Mouse (Mus musculus): ENCODE measurements around the gene Tceal7. TPM values are rescaled to one million over a fixed set of nuclear protein-coding genes. Genes with fewer than 3 reads are reported as not detected.
"Not testable (repeated sequence)": the region's sequence is repeated elsewhere in the genome, so short reads cannot be mapped to it uniquely, and the experiment has no call there.

The Tceal7 gene
- 2.3 and 4.6 TPM in 2 replicates for polyA plus RNA-seq (2014; fragmentation: Nextera tagmentation; extraction: Ambion mirVana)

DNA sequence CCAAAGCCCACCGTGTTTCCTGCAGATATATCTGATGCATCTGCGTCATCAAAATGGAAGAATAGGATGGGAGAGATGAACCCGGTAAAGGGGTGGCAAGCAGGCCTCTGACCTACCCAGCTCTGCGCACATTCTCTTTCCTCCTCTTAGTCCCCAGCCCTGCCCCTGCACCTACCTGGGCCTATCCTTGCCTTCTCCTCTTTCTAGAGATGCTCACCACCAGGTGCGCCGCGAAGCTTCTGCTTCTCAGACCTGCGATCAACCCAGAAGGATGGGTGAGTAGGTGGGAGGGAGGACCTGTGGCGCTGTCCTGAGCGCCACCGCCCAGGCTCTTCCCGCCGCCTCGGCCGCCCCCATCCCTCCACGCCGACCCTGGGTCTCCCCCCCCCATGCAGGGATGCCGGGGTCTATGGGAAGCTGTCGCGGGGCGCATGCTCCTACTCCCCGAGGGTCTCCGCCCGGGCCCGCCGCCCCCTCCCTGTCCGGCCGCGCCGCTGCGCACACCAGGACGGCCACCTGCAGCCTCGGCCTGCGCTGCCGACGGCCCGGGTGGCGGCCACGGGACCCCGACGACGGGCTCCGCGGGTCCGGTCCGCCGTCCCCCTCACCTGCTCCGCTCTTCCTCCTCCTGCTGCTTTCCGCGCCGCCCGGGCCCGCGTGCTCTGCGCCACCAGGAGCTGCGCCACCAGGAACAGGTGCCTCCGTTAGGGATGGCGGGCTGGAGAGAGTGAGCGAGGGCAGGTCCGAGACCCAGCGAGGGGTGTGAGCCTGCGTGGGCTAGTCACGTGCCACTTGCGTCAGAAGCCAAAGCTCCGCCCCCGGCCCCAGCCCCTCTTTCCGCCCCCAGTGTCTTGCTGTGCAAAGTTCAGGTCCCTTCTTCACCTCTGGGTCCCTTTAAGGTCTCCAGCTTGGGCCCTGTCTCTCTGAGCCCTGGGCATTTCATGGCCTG lies at the start of gene Tceal7, which contains the start of gene Bex1:
Tceal7 (plus strand) TSS at position 51 of the 949 bp plus-strand sequence.
Bex1 (minus strand) TSS at position 785 of the 949 bp plus-strand sequence.
- Histone ChIP-seq H3K9ac (replicated peaks; ENCODE audit: low read depth, low read length) (0 out of 2 replicates have a peak within 1 kb of the TSS, but pooled peaks have one; percentile 28), H3K4me3 (ENCODE audit: low read depth, low read length) (peak within 1 kb of the TSS; percentile 29), H3K4me2 (ENCODE audit: low read depth, low read length) (peak within 1 kb of the TSS; percentile 43)
- H3K27ac ChIP-seq (ENCODE audit: low read depth, low read length); H3K27me3 ChIP-seq (ENCODE audit: control insufficient read depth, insufficient read depth, low read length); H3K36me3 ChIP-seq (ENCODE audit: control insufficient read depth, insufficient read depth, low read length); H3K4me1 ChIP-seq (ENCODE audit: control insufficient read depth, insufficient read depth, low read length); H3K9me3 ChIP-seq (ENCODE audit: control insufficient read depth, low read length): not testable (repeated sequence)
- ATAC-seq (ENCODE audit: low read depth): peak; percentile 96
- WGBS: 22% methylated on average over 6 of the region's 67 CpGs

DNA sequence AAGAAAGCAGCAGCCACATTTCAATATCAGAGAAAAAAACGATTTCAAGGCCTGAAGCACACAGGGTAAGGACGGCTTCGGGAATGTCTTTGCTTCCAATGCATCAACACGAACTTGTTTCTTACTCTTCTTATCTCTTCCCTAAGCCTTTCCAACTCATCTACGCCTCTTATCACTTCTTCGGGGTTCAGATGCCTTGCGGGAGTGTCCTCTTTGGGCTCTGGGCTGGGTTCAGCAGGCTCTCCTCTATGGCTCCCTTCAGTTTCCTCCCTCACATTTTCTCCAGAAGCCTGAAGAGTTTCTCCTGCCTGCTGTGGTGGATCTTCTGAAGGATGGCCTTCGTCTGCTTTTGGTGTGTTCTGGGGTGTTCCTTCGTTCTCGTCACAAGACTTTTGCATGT lies 44.0 kb upstream of the Tceal7 start:
- Histone ChIP-seq H3K36me3 (ENCODE audit: control insufficient read depth, insufficient read depth, low read length) (no peaks in the 10 kb centered on the region), H3K27me3 (ENCODE audit: control insufficient read depth, insufficient read depth, low read length) (no peaks in the 10 kb centered on the region), H3K4me2 (ENCODE audit: low read depth, low read length) (peak overlapping the region; percentile 50; the same call in 1 of the 2 replicates), H3K9ac (replicated peaks; ENCODE audit: low read depth, low read length) (no peak overlapping the region), H3K27ac (ENCODE audit: low read depth, low read length) (no peak overlapping the region), H3K4me3 (ENCODE audit: low read depth, low read length) (peak overlapping the region; percentile 49; the same call in 1 of the 2 replicates), H3K9me3 (ENCODE audit: control insufficient read depth, low read length) (no peaks in the 10 kb centered on the region), H3K4me1 (ENCODE audit: control insufficient read depth, insufficient read depth, low read length) (no peaks in the 10 kb centered on the region)
- 68% methylated on average over 10 of the region's 10 CpGs for WGBS
- no peak for ATAC-seq (ENCODE audit: low read depth)

DNA sequence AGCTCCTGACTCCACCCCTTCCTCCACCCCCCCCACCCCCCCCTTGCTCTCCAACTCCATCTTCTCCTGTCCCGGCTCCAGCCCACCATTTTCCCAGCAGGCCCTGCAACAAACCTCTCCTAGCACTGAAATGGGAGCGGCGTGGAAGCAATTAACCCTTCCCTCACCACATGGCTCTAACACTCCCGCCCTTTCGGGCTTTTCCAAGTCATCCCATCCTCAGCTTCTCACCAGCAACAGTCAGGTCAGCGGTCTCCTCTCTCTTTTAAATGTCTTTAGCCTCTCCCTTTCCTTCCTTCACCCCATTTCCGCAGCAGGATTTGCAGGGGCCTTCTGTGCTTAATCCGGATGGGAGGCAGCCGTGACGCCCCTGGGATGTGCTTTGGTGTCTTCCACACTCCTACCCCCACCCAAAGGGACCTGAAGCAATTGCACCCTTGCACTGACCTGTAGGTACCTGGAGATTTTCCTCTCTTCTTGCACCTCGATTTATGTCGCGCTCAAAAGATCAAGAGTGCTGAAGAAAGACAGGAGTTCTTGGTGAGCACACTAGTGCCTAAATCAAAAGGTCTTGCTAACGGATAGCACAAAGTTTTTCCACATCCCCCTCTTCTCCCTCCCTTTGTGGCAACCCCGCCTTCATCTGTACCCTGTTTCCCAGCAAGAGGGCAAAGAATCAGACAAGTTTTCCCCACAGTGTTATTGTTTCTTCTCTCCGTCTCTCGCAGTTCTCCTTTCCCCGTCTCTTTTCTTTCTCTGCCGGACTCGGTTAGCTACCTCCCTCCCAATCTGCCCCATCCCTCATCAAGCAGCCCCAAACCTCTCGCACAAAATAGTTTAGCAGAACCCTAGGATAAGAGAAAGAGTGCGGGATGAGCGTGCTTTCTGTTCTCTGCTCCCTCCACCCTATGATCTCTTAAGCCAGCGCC lies 43.1 kb upstream of the Tceal7 start:
- Histone ChIP-seq H3K4me1 (ENCODE audit: control insufficient read depth, insufficient read depth, low read length) (no peaks in the 10 kb centered on the region), H3K9ac (replicated peaks; ENCODE audit: low read depth, low read length) (peak overlapping the region; percentile 56), H3K27ac (ENCODE audit: low read depth, low read length) (peak overlapping the region; percentile 85), H3K36me3 (ENCODE audit: control insufficient read depth, insufficient read depth, low read length) (no peaks in the 10 kb centered on the region), H3K4me2 (ENCODE audit: low read depth, low read length) (peak overlapping the region; percentile 50), H3K9me3 (ENCODE audit: control insufficient read depth, low read length) (no peaks in the 10 kb centered on the region), H3K27me3 (ENCODE audit: control insufficient read depth, insufficient read depth, low read length) (no peaks in the 10 kb centered on the region), H3K4me3 (ENCODE audit: low read depth, low read length) (peak overlapping the region; percentile 49)
- peak; percentile 81 for ATAC-seq (ENCODE audit: low read depth)
- WGBS: 12% methylated on average over 24 of the region's 24 CpGs

DNA sequence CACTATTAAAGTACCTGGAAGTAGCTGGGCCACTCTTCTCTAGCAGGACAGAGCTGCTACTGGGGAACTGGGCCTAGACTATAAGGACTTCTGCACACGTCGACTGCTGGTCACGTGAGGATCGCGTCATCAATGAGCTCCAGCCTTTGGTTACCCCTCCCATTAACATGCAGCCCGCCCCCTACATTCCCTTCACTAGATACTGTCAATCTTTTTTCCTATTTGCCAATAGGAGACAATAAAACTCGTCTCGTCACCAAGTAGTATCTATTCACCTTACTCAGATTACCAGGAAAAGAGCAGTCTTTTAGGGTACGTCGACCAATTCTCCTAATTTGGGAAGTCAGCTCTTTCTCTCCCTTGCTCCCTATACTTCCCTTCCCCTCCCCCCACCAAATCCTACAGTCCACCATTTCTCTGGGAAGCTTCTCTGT lies 42.4 kb upstream of the Tceal7 start, which contains the start of gene Tceal8:
Tceal8 (minus strand) TSS at position 225 of the 434 bp plus-strand sequence.
- peak within 1 kb of the TSS; percentile 49 for H3K4me3 ChIP-seq (ENCODE audit: low read depth, low read length)
- ATAC-seq (ENCODE audit: low read depth): peak; percentile 97
- 14% methylated on average over 10 of the region's 10 CpGs for whole genome bisulfite sequencing
- H3K4me1 ChIP-seq (ENCODE audit: control insufficient read depth, insufficient read depth, low read length): no peaks in the 10 kb centered on the region
- H3K9ac ChIP-seq (replicated peaks; ENCODE audit: low read depth, low read length): peak within 1 kb of the TSS; percentile 56
- peak within 1 kb of the TSS; percentile 50 for H3K4me2 ChIP-seq (ENCODE audit: low read depth, low read length)
- no peaks in the 10 kb centered on the region for H3K36me3 ChIP-seq (ENCODE audit: control insufficient read depth, insufficient read depth, low read length)
- H3K27me3 ChIP-seq (ENCODE audit: control insufficient read depth, insufficient read depth, low read length): no peaks in the 10 kb centered on the region
- H3K27ac ChIP-seq (ENCODE audit: low read depth, low read length): peak within 1 kb of the TSS; percentile 85
- no peaks in the 10 kb centered on the region for H3K9me3 ChIP-seq (ENCODE audit: control insufficient read depth, low read length)

DNA sequence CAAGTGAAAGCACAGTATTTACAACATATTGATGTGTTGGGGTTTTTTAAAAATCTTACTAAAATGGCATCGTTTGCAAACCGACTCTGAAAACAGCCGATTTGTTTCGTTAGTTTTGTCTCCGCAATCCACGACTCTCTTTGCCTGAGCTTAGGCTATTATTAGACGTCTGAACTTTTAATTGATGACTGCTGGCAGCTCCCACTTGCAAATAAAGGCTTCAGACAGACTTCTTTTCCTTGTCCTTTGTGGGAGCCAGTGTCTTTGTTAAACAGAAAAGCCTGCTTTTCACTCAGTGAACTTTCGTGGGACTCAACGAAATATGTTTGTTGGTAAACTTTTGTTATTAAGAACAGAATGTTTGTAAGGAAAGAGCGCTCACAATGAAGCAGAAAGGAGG lies 41.8 kb upstream of the Tceal7 start:
- no peak overlapping the region; the same call in 1 of the 2 replicates for H3K27ac ChIP-seq (ENCODE audit: low read depth, low read length)
- no peak overlapping the region; the same call in 1 of the 2 replicates for H3K9ac ChIP-seq (replicated peaks; ENCODE audit: low read depth, low read length)
- peak overlapping the region; percentile 49 for H3K4me3 ChIP-seq (ENCODE audit: low read depth, low read length)
- H3K4me2 ChIP-seq (ENCODE audit: low read depth, low read length): peak overlapping the region; percentile 50
- H3K36me3 ChIP-seq (ENCODE audit: control insufficient read depth, insufficient read depth, low read length): no peaks in the 10 kb centered on the region
- H3K4me1 ChIP-seq (ENCODE audit: control insufficient read depth, insufficient read depth, low read length): no peaks in the 10 kb centered on the region
- no peaks in the 10 kb centered on the region for H3K27me3 ChIP-seq (ENCODE audit: control insufficient read depth, insufficient read depth, low read length)
- no peaks in the 10 kb centered on the region for H3K9me3 ChIP-seq (ENCODE audit: control insufficient read depth, low read length)
- 25% methylated on average over 10 of the region's 10 CpGs for WGBS
- ATAC-seq (ENCODE audit: low read depth): no peak

DNA sequence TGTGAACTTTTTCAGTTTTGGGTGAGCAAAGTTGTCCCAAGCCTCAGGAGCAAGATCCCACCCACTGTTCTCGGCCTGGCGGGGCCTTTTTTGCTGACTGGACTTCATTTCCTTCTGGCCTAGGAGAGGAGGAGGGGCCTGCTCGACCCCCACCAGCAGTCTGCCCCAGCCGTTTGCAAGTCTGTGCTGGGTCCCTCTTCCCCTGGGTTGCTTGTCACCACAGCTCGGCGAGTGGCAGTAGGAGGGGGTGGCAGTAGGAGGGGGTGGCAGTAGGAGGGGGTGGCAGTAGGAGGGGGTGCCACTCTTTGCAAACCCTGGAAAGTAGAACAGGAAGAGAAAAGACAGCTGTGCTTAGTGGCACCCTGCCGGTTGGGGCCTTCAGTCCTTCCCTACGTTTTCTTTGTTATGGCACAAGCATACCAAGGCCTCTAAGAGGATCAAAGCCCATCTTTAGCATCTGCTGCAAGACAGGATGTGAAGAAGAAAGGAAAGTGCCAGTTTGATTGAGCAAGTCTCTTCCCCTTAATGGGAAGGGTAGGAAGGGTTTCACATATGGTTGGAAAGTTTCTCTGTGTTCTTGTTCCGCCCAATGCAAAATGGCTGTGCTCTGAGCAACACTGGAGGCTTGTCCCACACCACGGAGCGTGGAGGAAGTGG lies 33.6 kb upstream of the Tceal7 start:
- Histone ChIP-seq H3K27ac (ENCODE audit: low read depth, low read length) (no peak overlapping the region), H3K9me3 (ENCODE audit: control insufficient read depth, low read length) (no peaks in the 10 kb centered on the region), H3K9ac (replicated peaks; ENCODE audit: low read depth, low read length) (no peak overlapping the region), H3K4me2 (ENCODE audit: low read depth, low read length) (no peak overlapping the region), H3K4me3 (ENCODE audit: low read depth, low read length) (no peak overlapping the region), H3K36me3 (ENCODE audit: control insufficient read depth, insufficient read depth, low read length) (no peaks in the 10 kb centered on the region), H3K27me3 (ENCODE audit: control insufficient read depth, insufficient read depth, low read length) (no peaks in the 10 kb centered on the region), H3K4me1 (ENCODE audit: control insufficient read depth, insufficient read depth, low read length) (no peaks in the 10 kb centered on the region)
- no peak for ATAC-seq (ENCODE audit: low read depth)
- WGBS: 29% methylated on average over 9 of the region's 11 CpGs

DNA sequence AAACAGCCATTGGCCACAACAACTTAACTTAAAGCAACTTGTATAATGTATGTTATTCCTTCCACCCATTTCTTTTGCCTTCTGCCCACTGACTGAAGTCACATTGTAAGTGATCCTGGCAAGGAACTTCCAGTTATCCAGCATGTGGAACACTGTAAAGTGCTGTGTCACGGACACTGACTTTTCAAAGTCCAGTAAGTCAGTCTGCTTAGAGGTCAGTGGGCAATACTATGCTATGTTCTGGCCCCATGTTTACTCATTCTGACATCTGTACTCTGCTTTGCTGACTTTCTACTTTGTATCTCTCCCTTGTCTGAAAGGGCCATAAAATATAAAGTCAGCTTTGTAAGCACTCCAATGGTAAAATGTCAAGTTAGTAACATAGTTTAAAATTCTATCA lies 31.5 kb upstream of the Tceal7 start:
- H3K4me2 ChIP-seq (ENCODE audit: low read depth, low read length): no peak overlapping the region
- no peak overlapping the region for H3K27ac ChIP-seq (ENCODE audit: low read depth, low read length)
- no peaks in the 10 kb centered on the region for H3K27me3 ChIP-seq (ENCODE audit: control insufficient read depth, insufficient read depth, low read length)
- H3K4me3 ChIP-seq (ENCODE audit: low read depth, low read length): no peak overlapping the region
- H3K9me3 ChIP-seq (ENCODE audit: control insufficient read depth, low read length): no peaks in the 10 kb centered on the region
- no peaks in the 10 kb centered on the region for H3K36me3 ChIP-seq (ENCODE audit: control insufficient read depth, insufficient read depth, low read length)
- no peak for ATAC-seq (ENCODE audit: low read depth)
- WGBS: 77% methylated on average over 1 of the region's 1 CpGs
- no peaks in the 10 kb centered on the region for H3K4me1 ChIP-seq (ENCODE audit: control insufficient read depth, insufficient read depth, low read length)
- no peak overlapping the region for H3K9ac ChIP-seq (replicated peaks; ENCODE audit: low read depth, low read length)

DNA sequence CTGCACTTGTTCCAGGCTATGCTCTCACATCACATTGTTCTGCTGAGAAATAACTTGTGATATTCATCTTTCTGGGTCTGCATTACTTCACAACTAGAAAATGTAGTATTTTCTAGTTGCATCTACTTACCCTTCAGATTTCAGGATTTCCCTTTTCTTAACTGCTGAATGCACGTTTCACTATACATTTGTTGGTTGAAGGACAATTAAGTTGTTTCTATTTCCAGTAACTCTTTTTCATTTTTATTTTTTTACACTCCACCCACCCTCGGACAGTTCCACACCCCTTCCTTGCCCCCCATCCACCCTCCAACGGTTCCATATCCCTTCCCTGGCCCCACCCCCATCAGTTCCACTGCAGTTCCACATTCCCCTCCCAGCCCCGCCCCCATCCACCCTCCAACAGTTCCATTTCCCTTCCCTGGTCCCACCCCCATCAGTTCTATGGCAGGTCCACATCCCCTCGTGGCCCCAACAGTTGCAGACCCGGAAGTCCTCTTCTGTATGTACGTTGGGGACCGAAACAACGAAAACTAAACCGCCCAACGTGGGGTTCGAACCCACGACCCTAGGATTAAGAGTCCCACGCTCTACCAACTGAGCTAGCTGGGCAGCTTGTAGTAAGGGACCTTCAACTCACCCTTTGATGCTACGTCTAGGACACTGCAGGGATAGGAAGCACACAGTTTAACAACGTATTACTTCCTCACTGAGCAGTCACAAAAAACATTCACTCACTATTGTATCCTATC lies 19.2 kb upstream of the Tceal7 start:
- Histone ChIP-seq H3K36me3 (ENCODE audit: control insufficient read depth, insufficient read depth, low read length) (no peaks in the 10 kb centered on the region), H3K27me3 (ENCODE audit: control insufficient read depth, insufficient read depth, low read length) (no peaks in the 10 kb centered on the region), H3K9ac (replicated peaks; ENCODE audit: low read depth, low read length) (no peak overlapping the region), H3K27ac (ENCODE audit: low read depth, low read length) (no peak overlapping the region), H3K4me3 (ENCODE audit: low read depth, low read length) (no peak overlapping the region), H3K4me1 (ENCODE audit: control insufficient read depth, insufficient read depth, low read length) (no peaks in the 10 kb centered on the region), H3K9me3 (ENCODE audit: control insufficient read depth, low read length) (no peaks in the 10 kb centered on the region), H3K4me2 (ENCODE audit: low read depth, low read length) (no peak overlapping the region)
- ATAC-seq (ENCODE audit: low read depth): no peak
- 86% methylated on average over 16 of the region's 16 CpGs for WGBS

All from neural tube, embryonic 14.5 days (tissue).